Mouse (Mus musculus): ENCODE measurements around the gene Gp1ba.

- TF ChIP-seq CTCF (IDR thresholded peaks at IDR 0.05 in 2 of 3, conservative IDR thresholded peaks at IDR 0.05 in 1 of 3; ENCODE audit: control insufficient read depth in 1 of 3, insufficient read depth in 1 of 3, low read depth in 2 of 3, low read length in 3 of 3, poor library complexity in 1 of 3, severe bottlenecking in 1 of 3) (no peak), CHD2 (IDR thresholded peaks at IDR 0.05; ENCODE audit: low read length) (no peak), ZKSCAN1 (IDR thresholded peaks at IDR 0.05; ENCODE audit: low read depth, low read length) (no peak)
These were observed 32.6 kb downstream of the Gp1ba start for GRCm38 (mm10) chr11:70671333-70672047.
